Mouse (Mus musculus): ENCODE data around the gene Adam10.

Adam10 gene

DNA sequence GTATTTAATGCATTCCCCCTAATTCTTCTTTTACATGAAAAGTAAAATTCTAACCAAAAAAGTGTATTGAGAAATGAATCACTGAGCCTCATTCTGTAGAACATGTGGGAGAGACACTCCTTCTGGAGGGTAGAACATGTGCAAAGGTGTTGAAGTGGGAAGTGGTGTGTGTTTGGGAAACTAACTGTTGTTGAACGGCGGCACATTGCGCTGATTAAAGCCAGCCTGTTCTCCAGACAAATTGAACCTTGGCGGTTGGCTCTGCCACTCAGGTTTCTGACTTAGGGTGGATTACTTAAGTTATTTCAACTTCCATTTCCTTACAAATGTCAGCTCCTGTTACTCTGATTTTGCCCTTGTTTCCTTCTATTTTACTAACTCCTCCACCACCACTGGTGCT lies 5.1 kb upstream of the Adam10 start:
- DNase-seq (ENCODE audit: low read depth, low spot score), result no peak

DNA sequence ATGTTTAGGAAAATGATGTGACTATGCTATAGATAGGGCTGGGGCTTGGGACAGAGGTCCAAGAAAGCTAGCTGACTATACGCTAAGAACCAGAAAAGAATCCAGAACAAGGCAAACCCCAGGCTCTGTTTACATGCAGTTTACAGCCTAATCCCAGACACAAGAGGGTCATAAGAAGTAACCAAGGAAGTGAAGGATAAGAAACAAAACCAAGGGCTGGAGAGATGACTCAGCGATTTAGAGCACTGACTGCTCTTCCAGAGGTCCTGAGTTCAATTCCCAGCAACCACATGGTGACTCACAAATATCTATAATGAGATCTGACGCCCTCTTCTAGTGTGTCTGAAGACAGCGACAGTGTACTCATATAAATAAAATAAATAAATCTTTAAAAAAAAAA lies 3.7 kb upstream of the Adam10 start:
- DNase-seq (ENCODE audit: low read depth, low spot score), result no peak

DNA sequence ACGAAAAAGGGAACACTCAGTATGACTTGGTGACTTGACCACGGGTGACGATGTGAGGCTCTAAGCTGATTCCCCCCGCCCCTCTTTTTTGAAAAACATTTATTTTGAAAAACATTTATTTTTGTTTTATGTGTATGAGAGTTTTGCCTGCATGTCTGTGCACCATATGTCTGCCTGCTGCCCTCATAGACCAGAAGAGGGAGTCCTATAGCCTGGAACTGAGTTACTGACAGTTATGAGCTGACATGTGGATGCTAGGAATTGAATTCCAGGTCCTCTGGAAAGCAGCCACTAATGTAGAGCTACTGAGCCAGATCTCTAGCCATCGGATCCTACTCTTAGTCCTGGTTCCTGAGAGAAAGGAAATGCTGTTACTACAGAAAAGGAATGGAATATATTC lies 2.8 kb upstream of the Adam10 start:
- DNase-seq (ENCODE audit: low read depth, low spot score), result no peak

DNA sequence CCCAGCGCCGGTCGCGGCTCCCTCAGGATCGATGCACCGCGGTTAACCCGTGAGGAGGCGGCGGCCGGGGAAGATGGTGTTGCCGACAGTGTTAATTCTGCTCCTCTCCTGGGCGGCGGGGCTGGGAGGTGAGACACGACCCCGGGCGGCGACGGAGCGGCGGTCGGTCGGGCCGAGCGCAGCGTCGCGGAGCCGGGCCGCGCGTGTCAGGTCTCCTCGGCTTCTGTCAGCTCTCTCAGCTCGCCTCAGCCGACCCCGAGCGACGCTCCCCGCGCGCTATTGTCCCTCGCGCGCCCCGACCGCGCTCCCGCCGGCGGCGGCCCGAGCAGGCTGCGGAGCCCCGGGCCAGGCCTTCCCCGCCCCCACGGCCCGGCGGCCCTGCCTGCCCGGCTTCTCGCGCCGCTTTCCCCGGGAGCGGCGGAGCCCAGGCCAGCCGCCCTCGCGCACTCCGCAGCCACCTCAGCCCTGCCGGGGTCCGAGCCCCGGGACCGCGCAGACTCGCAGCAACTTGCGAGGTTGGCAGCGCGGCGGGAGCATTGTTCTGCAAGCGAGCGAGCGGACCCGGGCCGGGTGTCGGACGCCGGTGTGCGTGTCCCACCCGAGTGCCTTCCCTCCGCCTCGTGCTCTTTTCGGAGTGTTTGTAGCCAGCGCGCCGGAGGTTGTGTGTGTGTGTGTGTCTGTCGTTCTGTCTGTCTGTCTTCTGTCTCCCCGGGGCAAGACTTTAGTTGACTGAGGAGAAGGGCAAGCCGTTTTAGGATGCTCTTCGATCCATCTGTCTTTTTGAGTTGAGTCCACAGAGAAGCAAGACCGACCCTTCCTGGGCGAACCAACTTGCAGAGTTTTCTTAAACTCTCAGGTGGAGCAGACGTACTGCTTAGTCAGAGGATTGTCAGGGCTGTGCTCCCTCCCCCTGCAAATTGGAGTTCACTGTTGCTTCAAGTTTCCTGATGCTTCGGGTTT lies 615 bp downstream of the Adam10 start:
- DNase-seq (ENCODE audit: low read depth, low spot score), result no peak

DNA sequence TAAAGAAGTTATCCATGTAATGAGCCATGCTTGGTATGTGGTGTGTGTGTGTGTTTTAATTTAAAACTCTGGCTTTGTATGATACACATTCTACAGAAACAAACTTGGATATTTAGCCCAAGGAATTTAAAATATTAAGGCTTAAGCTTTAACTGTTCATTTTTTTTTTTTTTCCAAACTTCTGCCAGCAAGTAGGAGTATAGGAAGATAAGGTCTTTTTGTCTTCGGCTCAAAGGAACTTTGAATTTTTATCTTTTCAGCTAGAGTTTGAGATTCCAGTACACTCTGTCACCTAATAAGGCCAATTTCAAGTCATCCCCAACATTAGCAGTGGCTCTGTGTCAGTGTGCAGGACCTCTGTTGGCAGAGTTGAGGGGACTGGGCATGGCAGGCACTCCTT lies 3.4 kb downstream of the Adam10 start:
- no peak for DNase-seq (ENCODE audit: low read depth, low spot score)

DNA sequence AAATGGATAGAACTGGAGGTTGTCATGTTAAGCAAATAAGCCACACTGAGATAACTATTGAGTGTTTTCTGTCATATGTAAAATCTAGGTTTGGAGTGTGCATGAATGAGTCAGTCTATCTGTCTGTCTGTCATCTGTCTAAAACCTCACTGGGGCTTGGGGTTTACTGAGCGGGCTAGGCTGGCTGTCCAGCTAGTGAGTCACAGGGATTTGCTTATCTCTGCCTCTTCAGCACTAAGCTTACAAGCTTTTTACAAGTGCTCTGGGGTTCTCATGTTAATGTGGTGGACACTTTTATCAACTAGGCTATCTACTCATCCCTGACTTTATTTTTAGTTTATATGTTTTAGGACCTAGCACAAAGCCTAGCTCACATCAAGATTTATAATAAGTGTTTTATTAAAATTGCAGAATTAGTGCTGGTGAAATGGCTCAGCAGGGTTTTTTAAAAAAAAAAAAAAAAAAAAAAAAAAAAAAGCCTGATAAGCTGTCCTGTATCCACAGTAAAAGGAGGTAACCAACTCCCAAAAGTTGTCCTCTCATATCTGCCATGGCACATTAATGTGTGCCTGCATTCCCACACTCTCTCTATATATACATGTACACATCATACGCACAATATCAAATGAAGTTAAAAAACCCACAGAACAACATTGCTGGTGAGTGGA lies 9.6 kb downstream of the Adam10 start:
- DNase-seq (ENCODE audit: low read depth, low spot score), result no peak

DNA sequence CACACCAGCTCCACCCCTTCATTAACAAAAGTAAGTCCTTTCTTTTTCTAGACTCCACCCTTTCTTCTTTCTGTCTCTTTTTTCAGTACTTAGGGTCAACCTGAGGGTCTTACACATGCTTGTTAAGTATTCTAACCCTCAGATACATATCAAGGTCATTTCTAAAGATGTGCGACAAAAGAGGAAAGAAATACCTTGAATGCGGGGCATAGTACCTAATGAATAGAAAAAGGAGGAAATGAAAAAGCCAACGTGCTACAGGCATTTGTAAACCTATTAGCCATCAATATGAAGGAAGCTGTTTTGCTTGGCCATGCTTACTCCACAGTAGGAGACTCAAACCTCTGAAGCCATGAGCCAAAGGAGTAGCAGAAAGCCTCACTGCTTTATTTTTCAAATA lies 11.1 kb downstream of the Adam10 start:
- no peak for DNase-seq (ENCODE audit: low read depth, low spot score)

DNA sequence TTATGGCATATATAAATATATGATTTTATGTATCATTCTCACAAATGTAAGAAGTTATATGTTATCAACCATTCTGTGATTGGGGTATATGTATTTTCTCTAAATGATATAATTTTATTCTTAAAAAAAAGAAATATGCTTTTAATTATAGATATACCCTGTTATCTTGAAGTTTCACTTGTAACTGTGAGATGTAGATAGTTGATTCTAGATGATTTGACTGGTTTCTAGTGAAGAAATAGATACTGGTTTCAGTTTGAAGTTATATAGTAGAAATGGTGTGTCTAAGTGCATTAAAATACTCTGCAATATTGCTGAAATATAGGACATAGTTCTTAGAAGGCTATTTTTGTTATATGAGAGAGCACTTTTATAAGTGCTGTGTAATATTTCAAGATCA lies 11.8 kb downstream of the Adam10 start:
- DNase-seq (ENCODE audit: low read depth, low spot score), result no peak

DNA sequence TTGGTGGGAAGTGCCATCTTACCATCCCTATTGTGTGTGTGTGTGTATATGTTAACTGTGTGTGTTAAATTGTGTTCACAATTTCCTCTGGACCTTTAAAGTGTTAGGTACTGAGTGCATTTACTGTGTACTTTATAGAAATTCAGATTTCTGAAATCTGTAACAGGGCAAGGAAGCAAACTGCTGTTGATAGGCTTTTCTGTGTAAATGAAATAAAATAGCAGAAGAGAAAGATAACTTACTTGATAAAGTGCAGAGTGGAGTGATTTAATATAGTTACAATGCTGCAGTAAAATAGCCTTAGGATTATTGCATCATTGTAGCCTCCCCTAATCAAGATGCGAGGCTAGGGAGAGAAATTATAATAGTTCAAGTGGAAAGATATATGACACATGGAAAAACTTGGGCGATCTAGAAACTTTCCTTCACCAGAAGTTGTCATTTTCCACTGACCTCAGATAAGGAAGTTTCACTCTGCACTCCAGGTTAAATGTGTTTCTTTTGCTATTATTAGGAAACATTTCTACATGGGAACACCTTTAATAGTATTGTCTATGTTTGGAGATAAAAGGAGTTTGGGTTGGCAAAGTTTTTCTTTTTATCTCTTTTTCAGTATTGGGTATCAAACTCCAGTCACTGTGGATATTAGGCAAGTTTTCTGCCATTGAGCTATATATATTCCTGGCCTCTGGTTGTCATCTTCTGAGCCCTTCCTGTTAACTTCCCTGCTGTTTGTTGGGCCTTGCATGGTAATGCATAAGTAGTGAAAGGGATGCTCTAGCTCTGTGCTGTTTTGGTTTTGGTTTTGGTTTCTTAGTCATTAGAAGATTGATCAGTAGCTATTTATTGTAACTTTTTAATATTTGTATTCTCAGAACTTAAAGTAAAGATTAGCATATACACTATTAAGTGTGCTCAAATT lies 13.2 kb downstream of the Adam10 start:
- DNase-seq (ENCODE audit: low read depth, low spot score), result no peak

DNA sequence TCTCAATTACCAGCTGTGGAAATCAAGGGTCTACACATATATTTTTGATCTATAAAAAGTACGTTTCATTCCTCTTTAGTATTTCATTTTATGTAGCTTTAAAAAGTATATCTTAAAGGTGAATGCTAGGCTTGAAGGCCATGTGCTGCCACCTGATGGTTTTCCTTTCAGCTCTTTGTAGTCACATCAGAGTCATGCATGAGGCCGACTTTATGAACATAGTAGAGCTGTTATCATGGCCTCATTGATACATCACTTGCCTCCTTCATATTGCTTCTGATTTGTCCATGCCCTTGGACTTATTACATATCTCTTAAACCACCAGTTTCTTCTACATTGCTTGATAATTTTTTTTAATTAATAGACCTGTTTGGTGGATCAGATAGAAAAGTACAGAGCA lies 16.9 kb downstream of the Adam10 start:
- DNase-seq (ENCODE audit: low read depth, low spot score), result no peak

DNA sequence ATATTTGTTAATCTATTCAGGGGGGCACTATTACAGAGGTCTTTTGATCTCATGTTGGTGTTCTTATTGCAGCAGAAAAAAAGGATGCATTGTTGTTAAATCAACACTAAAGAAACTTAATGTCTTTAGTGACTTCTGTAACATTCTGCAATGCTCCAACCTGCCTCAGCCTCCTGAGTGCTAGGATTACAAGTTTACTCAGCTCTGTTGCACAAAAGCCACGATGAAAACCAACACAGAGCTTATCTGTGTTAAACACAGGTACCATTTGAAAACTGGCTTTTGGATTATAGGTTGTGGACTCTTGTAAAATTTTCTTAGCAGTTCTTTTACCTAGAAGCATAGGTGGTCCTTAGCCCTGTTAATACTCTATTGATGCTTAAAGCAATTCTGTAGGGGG lies 19.3 kb downstream of the Adam10 start:
- DNase-seq (ENCODE audit: low read depth, low spot score), result no peak

DNA sequence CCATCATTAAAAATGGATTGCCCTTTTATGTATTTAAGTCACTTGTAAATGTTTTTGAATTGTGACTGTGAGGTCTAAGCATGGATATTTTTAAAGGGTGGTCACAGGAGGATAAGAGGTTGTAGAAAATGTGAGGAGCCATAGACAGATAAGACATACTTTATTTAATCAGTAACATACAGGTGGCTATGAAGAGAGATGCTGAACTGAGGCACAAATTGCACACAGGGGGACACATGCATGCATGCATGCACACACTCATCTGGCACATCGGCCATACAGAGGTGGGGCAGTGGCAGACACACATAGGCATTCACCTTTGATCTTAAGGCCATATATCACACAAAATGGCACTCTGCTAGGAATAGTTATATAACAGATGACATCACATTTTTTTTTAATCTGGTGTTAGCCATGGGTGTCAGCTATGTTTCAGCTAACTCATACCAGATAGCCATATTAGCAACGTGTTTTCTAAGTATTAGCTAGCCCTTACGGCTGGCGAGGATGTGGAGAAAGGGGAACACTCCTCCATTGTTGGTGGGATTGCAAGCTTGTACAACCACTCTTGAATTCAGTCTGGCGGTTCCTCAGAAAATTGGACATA lies 24.9 kb downstream of the Adam10 start:
- DNase-seq (ENCODE audit: low read depth, low spot score), result no peak

DNA sequence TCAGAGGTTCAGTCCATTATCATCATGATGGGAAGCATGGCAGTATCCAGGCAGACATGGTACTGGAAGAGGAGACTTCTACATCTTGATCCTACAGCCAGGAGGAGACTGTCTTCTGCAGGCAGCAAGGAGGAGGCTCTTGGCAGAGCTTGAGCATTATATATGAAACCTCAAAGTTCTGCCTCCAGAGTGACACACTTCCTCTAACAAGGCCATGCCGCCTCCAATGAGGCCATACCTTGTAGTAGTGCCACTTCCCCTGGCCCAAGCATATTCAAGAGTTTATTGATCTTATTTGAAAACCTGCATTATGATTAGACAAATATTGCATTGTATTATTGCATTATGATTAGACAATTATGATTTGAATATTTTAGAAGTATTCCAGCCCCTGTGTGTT lies 27.6 kb downstream of the Adam10 start:
- DNase-seq (ENCODE audit: low read depth, low spot score), result no peak

DNA sequence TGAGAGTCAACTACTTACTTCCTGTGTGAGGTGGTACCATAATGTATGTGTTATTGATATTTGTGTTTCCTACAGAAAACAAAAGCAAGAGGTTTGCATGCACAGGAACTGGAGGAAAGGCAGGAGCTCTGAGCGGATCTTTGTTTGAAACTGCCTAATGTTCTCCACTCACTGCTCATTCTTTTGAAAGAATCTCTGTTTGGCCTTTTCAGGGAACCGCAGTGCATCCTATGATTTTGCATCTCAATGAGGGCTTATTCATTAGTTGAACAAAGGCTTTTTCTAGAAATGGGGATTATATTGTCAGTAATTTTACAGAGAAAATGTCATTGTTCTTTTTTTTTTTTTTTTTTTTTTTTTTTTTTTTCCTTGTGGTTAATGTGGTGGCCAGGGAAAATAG lies 50.7 kb downstream of the Adam10 start:
- DNase-seq (ENCODE audit: low read depth, low spot score), result peak; percentile 46

DNA sequence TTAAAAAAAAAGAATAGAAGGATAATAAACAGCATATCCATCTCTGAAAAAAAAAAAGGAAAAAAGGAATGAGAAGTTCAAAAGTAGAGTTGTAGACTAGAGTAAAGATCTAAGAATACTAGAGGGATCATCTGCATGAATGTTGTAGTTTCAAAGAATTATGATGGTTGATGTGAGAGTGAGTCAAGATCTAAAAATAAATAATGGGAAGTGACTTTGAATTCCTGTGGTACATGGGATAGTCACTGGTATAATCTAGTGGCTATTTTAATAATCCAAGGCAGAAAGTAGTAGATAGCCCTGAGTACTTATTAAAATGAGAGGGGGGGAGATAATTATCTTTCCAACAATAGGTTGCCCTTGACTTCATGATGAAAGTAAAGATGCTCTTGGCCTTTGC lies 52.3 kb downstream of the Adam10 start:
- DNase-seq (ENCODE audit: low read depth, low spot score), result no peak

DNA sequence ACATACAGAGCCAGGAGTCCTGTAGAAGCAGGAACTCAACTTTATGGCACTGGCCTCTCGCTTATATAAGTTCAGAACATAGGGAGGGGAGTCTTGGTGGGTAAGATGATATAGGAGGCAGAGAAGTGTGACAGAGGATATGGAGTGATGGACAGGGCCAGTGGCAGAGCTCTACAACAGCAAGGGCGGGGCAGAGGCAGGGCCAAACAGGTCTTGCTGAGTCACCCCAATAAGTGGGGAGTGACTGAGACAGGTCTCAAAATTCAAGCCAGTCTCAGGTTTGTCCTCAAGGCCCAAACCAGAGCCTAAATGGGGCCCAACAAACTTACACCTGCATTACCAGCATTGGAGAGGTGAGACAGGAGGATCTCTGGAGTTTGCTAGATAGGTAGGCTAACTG lies 54.4 kb downstream of the Adam10 start:
- no peak for DNase-seq (ENCODE audit: low read depth, low spot score)

DNA sequence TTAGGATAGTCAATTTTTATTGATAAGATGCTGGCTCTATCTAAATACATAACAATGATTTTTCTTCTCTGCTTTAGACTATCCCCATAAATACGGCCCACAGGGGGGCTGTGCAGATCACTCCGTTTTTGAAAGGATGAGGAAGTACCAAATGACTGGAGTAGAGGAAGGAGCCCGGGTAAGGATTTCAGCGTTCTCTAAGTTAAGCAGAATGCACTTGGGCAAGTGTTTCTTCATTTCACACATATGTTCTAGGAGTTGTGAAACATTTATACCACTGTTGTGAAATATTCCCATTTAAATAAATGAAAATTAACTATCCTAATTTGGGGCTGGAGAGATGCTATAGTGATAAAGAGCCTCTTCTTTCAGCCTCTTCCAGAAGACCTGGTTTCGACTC lies 61.2 kb downstream of the Adam10 start:
- DNase-seq (ENCODE audit: low read depth, low spot score), result no peak

DNA sequence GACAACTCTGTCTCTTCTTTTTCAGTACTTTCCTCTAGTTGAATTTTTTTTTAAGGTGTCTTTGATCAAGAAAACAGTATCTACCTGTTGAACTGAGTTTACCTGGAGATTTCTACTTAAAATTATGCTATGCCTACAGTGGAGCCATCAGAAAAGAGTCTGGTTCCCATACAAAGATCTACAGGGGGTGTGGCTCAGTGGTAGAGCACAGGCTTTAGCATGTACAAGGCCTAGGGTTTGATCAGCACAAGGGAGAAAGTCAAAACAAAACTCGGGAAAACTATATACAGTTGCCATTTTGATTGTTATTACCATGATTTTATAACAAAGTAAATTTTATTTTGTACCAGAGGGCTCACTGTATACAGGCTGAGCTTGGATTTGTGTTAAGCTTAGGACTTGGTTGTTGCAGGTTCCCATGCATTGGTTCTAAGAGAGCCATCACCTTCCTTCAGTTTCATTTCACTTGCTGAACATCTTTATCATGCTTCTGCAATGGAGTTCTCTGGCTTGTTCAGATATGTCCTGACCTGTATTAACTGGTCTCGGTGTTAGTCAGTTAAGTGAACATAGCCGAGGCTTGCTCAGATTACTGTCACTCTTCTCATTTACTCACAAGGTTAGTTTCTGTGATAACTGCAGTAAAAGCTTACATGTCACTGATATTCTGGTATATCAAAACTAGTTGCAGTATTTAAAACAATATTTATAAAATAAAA lies 72.9 kb downstream of the Adam10 start:
- no peak for DNase-seq (ENCODE audit: low read depth, low spot score)

DNA sequence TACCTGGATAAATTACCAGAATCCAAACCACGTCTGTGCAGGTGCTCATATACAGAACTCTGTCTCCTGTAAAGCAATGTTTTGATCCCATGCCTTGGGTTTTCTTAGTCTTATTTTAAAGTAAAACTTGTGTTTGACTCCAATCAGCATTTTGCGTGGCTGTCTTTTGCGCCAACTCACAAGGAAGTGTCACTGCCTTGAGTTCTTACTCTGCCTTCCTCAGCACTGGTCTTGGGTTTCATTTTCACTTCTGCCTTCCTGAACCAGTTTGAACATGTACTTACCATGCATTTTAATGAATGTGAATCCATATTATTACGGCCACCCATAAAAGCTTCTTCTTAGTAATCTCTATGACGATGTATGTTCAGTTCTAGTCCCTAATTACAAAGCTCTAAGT lies 82.2 kb downstream of the Adam10 start:
- no peak for DNase-seq (ENCODE audit: low read depth, low spot score)

DNA sequence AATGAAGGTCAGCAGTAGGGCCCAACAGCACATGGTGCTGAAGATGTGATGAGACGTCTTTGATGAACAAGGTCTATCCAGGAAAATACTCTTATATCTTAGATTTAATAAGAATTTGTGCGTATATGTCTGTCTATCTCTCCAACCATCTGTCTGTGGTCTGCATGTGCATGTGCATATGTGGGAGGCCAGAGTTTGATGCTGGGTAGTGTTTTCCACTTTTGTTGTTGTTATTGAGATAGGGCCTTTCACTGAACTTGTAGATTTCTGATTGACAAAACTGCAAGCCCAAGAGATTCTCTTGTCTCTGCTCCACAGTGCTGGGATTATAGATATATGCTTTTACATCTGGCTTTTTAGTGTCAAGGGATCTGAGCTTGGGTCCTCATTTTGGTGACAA lies 96.7 kb downstream of the Adam10 start:
- DNase-seq (ENCODE audit: low read depth, low spot score), result no peak

DNA sequence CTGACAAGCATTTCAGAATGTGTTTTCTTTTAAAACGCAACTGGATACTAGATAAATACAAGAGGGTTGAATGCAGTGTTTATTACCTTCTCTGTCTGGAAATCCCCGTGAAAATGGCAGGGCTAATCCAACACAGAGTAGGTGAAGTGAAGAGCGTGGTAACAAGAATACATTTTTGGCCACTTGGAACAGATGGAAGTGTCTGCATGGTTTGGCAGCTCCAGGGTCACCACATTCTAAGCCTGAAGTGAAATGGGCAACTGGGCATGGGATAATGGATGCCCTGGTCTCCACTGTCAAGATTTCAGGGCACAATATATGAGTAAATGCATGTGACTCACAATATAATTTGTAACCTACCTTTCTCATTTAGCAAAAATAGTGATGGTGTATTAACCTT lies 103.4 kb downstream of the Adam10 start:
- no peak for DNase-seq (ENCODE audit: low read depth, low spot score)
